Mouse (Mus musculus) liver, adult 2 months (tissue): ENCODE results near the gene Mettl16. TPM values are rescaled to one million over a fixed set of nuclear protein-coding genes. Genes with fewer than 3 reads are reported as not detected.

ENCODE experiments used
- DNase-seq: peaks from one replicate; pipeline ENCODE4 v3.0.0-alpha.2; 2011; ENCODE audit warnings: low read depth, low spot score; ENCODE audit errors: extremely low read depth
- H3K27ac ChIP-seq: fragments of 200-500 bp; replicated peaks from 2 replicates; pipeline ENCODE4 v1.5.1; 2012; ENCODE audit warnings: low read depth, mild to moderate bottlenecking, control low read depth, inconsistent platforms, low read length; ENCODE audit not compliant: insufficient read depth
- H3K27me3 ChIP-seq: fragments of 200-500 bp; 2 replicates; pipeline ENCODE4 v1.6.1; 2012; ENCODE audit warnings: mild to moderate bottlenecking, moderate library complexity, low read length, inconsistent platforms; ENCODE audit not compliant: control insufficient read depth, insufficient read depth
- H3K36me3 ChIP-seq: fragments of 200-500 bp; 2 replicates; pipeline ENCODE4 v1.6.1; 2012; ENCODE audit warnings: low read length, inconsistent platforms; ENCODE audit not compliant: control insufficient read depth, insufficient read depth
- H3K4me1 ChIP-seq: fragments of 200-500 bp; 2 replicates; pipeline ENCODE4 v1.6.1; 2011; ENCODE audit warnings: low read length; ENCODE audit not compliant: control insufficient read depth, insufficient read depth
- H3K4me3 ChIP-seq: fragments of 200-500 bp; 2 replicates; pipeline ENCODE4 v1.5.1; 2011; ENCODE audit warnings: low read depth, mild to moderate bottlenecking, control low read depth, low read length, moderate library complexity; ENCODE audit not compliant: insufficient read depth
- H3K79me2 ChIP-seq: fragments of 200-500 bp; 2 replicates; pipeline ENCODE4 v1.6.1; 2012; ENCODE audit warnings: inconsistent platforms, mild to moderate bottlenecking, low read length, moderate library complexity; ENCODE audit not compliant: control insufficient read depth, insufficient read depth
- H3K9ac ChIP-seq: fragments of 200-500 bp; 2 replicates; pipeline ENCODE4 v1.6.1; 2012; ENCODE audit warnings: low read depth, mild to moderate bottlenecking, control low read depth, inconsistent platforms, low read length
- CTCF ChIP-seq: fragments of 200-500 bp; IDR thresholded peaks from 2 replicates; pipeline ENCODE4 v1.5.1; 2011; ENCODE audit warnings: low read depth, low read length, control low read depth
- POLR2A ChIP-seq: fragments of 200-500 bp; IDR thresholded peaks from 2 replicates; pipeline ENCODE4 v1.6.1; 2011; ENCODE audit warnings: low read length, control low read depth; ENCODE audit not compliant: insufficient read depth; ENCODE audit errors: extremely low read depth
- WGBS: fragments of 180-500 bp; shearing (Covaris S2); methylation state at CpG from one replicate; pipeline ENCODE4 v1.1.7; 2018; 5-methylcytosine and 5-hydroxymethylcytosine counted together
- polyA plus RNA-seq: library from polyadenylated mRNA; depleted of rRNA; stranded (reverse); fragments of >200 nt; gene quantifications from 2 replicates; pipeline ENCODE4 v1.2.3, GENCODE M21; 2012
- total RNA-seq: library from RNA; depleted of rRNA; stranded (reverse); fragments of >200 nt; gene quantifications from 2 replicates; pipeline ENCODE4 v1.2.3, GENCODE M21; 2014

Gene Mettl16
- total and polyA plus RNA-seq, 2 experiments, result 3.4 to 5.1 TPM

DNA sequence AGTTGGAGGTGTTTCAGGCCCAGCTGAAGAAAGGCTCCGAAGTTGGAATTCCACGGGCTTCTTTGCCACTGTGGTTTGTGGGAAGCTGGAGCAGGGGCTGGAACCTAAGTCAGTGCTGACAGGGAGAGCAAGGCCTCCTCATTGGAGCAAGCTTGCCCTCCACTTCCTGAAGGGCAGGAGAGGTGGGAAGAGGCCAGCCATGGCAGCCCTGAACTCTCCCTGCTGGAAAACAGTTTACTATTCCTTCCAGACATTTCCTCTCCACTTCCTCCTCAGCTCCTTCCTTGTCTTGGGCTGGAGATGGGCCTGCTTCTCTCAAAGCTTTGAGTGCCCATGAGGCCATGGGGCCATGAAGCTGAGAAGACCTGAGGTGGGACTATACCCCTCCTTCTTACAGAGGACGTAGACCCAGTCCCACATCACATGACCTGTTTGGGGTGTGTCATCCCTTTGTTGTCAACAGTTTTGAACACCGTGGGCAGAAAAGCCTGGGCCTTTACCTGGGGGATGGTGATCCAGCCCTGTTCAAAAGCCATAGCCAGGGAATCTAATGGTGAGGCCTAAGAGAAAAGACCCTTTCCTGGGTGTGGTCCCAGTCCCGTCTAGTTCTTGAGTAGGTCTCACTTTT, 64.1 kb downstream of the Mettl16 start:
- TF ChIP-seq CTCF (no peak), POLR2A (no peak)
- Histone ChIP-seq H3K79me2 (peaks cover 41% of the 10 kb centered on the region), H3K4me1 (peaks cover 25% of the 10 kb centered on the region), H3K4me3 (no peak overlapping the region), H3K27me3 (no peaks in the 10 kb centered on the region), H3K9ac (no peak overlapping the region), H3K27ac (peak overlapping the region; percentile 30), H3K36me3 (no peaks in the 10 kb centered on the region)
- 50% methylated on average over 5 of the region's 5 CpGs for whole genome bisulfite sequencing
- no peak for DNase-seq

DNA sequence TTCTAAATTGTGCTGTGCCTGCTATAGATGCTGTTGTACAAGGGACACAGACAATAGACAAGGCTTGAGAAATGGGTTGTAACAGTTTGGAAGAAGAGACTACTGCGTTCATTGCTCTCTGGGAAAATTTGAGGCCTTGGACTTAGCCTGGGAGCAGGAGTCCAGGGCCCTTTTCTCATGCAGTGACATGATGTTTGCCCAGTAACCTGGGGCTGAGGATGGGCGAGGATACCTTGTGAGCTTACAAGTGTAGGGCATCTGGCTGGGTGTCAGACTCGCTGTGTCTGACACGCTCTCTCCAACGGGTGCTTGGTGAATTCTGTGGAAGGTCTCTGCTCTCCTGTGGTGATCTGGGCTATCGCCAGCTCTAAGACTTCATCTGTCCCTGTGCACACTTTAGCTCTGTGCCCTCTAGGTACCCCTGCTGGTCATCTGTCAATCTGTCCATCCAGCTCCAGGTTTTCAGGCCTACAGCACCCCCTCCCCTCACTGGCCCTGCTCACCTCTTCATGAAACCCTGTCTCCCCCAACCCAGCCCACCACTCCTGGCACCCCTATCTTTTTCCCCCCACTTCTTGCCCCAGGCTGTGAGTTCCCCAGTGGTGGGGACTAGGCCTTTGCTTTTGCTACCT, 65.1 kb downstream of the Mettl16 start:
- H3K4me1 ChIP-seq, result peaks cover 25% of the 10 kb centered on the region
- H3K79me2 ChIP-seq, result peaks cover 44% of the 10 kb centered on the region
- no peaks in the 10 kb centered on the region for H3K27me3 ChIP-seq
- peak; percentile 56 for DNase-seq
- H3K27ac ChIP-seq, result no peak overlapping the region
- WGBS, result 37% methylated on average over 6 of the region's 6 CpGs
- TF ChIP-seq POLR2A, result no peak
- TF ChIP-seq CTCF, result no peak
- no peak overlapping the region for H3K4me3 ChIP-seq
- H3K36me3 ChIP-seq, result no peaks in the 10 kb centered on the region
- H3K9ac ChIP-seq, result no peak overlapping the region

DNA sequence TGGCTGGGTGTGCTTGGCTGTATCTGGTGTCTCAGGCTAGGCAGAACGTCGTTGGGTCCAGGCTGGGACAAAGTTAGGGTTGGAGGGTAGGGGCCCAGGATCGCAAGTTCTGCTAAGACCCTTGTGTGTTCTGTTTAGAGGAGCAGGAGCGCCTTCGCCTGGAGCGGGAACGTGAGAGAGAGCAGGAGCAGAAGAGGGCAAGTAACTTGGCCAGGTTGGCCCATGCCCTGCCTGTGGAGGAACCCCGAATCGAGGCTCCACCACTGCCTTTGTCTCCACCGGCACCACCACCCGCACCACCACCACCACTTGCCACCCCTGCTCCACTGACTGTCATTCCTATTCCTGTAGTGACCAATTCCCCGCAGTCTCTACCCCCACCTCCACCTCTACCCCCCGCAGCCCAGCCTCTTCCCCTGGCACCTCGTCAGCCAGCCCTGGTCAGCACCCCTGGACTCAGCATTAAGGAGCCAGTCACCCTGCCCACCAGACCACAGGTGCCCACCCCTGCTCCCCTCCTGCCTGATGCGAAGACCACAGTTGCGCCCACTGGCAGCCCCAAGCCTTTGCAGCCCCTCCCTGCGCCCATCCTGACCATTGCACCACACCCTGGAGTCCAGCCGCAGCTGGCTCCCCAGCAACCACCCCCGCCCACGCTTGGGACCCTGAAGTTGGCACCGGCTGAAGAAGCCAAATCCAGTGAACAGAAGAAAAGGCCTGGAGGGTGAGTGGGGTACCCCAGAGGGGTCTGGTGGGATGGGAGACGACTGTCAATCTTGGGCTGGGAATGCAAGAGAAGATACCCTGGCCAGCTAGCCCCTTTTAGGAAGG, 65.8 kb downstream of the Mettl16 start:
- Histone ChIP-seq H3K27ac (no peak overlapping the region), H3K4me3 (no peak overlapping the region), H3K4me1 (peaks cover 25% of the 10 kb centered on the region), H3K27me3 (no peaks in the 10 kb centered on the region), H3K9ac (no peak overlapping the region), H3K79me2 (peaks cover 44% of the 10 kb centered on the region), H3K36me3 (no peaks in the 10 kb centered on the region)
- no peak for TF ChIP-seq POLR2A
- TF ChIP-seq CTCF, result no peak
- no peak for DNase-seq
- 97% methylated on average over 22 of the region's 22 CpGs for WGBS

DNA sequence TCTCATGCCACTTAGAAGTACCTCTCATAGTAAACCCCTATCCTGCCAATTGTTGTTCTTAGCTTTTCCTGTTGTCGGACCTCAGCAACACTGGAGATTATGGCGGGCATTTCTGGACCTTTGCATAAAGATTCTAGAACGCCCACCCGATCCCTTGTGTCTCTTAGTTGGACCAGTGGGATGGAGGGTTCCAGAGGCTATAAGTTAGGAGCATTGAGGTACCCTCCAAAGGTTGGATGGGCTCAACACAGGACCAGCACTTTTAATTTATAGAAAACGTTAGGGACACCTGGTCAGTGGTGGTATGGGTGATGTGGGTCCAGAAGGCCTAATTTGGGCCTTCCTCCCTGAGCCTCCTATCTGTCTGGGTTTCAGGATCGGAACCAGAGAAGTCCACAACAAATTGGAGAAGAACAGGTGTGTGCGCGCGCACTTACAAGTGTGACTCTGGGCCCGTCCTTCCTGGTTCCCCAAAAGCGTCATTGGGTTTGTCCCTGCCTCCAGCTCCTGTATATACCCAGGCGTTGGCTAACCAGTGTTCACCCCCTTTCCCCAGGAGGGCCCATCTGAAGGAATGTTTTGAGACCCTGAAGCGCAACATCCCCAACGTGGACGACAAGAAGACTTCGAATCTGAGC, 66.5 kb downstream of the Mettl16 start:
- no peak for DNase-seq
- peak overlapping the region; percentile 47; the same call in 1 of the 2 replicates for H3K4me3 ChIP-seq
- H3K36me3 ChIP-seq, result no peaks in the 10 kb centered on the region
- no peaks in the 10 kb centered on the region for H3K27me3 ChIP-seq
- peaks cover 44% of the 10 kb centered on the region for H3K79me2 ChIP-seq
- 63% methylated on average over 16 of the region's 16 CpGs for WGBS
- H3K4me1 ChIP-seq, result peaks cover 25% of the 10 kb centered on the region
- no peak for TF ChIP-seq CTCF
- H3K9ac ChIP-seq, result peak overlapping the region; percentile 63
- peak overlapping the region; percentile 76 for H3K27ac ChIP-seq

GRCm38 (mm10) chr11:74837694-74838431, 67.2 kb downstream of the Mettl16 start:
- Histone ChIP-seq H3K4me1 (peaks cover 21% of the 10 kb centered on the region), H3K79me2 (peaks cover 42% of the 10 kb centered on the region), H3K9ac (peak overlapping the region; percentile 63), H3K27me3 (no peaks in the 10 kb centered on the region), H3K27ac (peak overlapping the region; percentile 76), H3K4me3 (peak overlapping the region; percentile 47), H3K36me3 (no peaks in the 10 kb centered on the region)
- peak; percentile 43; the same call in 1 of the 2 replicates for TF ChIP-seq CTCF
- 0 out of 2 replicates have a peak, but pooled peaks have one; percentile 26 for TF ChIP-seq POLR2A
- peak; percentile 85 for DNase-seq
- under 1% methylated on average over 54 of the region's 54 CpGs for WGBS
